Mouse (Mus musculus) bone marrow, adult 2 months (tissue): ENCODE measurements around the gene Acox1.

Source experiments
- CTCF ChIP-seq: fragments of 200-500 bp; IDR thresholded peaks from 2 replicates; pipeline ENCODE4 v1.5.1; 2011; ENCODE audit warnings: low read length, control low read depth; ENCODE audit not compliant: control insufficient read depth, insufficient read depth
- POLR2A ChIP-seq: fragments of 200-500 bp; IDR thresholded peaks from 2 replicates; pipeline ENCODE4 v1.6.1; 2011; ENCODE audit warnings: low read depth, mild to moderate bottlenecking, control low read depth, low read length, borderline replicate concordance; ENCODE audit not compliant: control insufficient read depth

DNA sequence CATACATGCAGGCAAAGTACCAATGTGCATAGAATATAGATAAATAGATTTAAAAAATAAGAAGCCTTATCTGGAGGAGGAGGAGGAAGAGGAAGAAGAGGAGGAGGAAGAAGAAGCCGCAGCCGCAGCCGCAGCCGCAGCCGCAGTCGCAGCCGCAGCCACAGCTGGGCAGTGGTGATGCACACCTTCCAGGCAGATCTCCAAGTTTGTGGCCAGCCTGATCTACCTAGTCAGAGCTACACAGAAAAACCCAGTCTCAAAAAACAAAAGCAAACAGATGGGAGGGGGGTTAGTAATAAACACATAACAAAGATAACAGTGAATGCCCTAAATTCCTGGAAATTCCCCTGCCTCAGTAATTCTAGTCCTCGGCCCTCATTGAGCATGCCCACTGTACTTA lies 4.2 kb downstream of the Acox1 start:
- TF ChIP-seq CTCF = no peak
- TF ChIP-seq POLR2A = no peak
